Mouse (Mus musculus): ENCODE data around the gene Prrt1. TPM values are rescaled to one million over a fixed set of nuclear protein-coding genes. Genes with fewer than 3 reads are reported as not detected.

Prrt1 gene
- polyA plus RNA-seq, 1 experiment, result 8.0 TPM

DNA sequence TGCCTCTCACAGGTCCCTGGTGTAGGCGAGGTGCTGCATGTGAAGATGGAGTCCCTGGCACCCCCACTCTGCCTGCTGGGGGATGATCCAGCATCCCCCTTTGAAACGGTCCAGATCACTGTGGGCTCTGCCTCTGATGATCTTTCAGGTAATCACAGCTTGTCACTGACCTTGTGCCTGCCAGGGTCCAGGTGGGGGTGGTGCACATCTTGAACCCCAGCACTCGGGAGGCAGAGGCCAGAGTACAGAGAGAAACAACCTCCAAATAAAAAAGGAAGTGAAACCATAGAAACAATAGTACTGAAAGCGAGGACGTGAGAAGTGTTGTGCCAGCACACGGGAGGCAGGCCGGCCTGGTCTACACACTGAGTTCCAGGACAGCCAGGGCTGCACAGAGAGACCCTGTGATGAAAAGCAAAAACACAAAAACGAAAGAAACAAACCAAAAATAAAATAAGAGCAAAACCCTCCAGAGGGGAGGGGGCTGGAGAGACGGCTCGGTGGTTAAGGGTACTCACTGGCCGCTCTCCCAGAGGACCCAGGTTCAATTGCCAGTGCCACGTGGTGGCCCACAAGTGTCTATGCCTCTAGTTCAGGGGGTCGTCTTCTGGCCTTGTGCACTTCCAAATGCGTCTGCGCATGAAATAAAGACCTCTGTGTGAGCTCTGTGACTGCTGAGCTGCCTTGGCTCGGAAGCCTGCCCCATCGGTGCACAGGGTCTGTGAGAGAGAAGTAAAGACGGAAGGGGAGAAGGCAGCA, 20.0 kb downstream of the Prrt1 start:
- DNase-seq (ENCODE audit: low spot score), result no peak

DNA sequence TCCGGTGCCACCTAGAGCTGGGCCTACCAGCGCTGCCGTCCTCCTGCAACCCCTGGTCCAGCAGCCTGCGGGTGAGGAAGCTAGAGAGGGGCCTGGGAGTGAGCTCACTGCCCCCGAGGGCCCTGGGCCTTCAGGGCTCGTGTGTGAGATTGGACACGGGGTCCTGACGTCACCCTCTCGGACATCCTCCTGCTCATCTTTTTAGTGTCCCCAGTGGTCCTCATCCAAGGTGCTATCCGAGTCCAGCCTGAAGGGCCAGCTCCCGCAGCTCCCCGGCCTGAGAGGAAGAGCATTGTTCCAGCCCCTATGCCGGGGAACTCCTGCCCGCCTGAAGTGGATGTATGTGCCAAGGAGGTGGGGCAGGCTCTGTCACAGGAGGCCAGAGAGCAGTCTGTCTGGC, 21.4 kb downstream of the Prrt1 start:
- no peak for DNase-seq (ENCODE audit: low spot score)

DNA sequence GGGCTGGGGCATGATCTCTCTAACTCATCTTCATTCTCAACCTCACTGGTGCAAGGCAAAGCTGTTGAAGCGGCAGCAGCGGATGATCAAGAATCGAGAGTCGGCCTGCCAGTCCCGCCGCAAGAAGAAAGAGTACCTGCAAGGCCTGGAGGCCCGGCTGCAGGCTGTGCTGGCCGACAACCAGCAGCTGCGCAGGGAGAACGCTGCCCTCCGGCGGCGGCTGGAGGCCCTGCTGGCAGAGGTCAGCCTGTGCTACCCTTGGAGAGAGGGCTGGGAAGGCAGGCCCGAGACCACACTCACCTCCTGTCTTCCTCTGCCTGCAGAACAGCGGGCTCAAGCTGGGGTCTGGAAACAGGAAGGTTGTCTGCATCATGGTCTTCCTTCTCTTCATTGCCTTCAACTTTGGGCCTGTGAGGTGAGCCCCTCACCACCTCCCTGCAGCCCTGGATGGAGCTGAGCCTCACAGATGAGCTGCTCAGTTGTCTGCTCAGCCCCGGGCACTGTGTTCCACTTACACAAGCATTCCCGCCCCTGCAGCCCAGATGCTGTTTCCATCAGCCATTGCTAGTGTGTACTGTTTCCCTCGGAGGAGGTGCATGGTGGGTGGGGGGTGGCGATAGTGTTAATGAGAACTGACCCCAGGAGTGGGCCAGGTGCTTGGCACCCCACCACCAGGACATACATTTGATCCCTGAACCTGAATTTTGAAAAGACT, 22.3 kb downstream of the Prrt1 start:
- no peak for DNase-seq (ENCODE audit: low spot score)

DNA sequence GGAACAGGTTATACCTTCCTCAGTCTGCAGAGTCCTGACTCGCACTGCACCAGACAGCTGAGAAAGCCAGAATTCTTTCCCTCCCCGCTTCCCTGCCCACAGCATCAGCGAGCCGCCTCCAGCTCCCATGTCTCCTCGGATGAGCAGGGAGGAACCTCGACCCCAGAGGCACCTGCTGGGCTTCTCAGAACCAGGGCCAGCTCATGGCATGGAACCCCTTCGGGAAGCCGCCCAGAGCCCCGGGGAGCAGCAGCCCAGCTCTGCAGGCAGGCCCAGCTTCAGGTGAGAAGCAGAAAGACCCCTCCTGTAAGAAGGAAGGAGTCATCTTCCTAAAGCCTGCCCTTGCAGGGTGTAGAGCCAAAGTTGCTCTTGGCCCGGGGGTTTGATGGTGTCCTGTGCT, 23.2 kb downstream of the Prrt1 start:
- DNase-seq (ENCODE audit: low spot score), result no peak

DNA sequence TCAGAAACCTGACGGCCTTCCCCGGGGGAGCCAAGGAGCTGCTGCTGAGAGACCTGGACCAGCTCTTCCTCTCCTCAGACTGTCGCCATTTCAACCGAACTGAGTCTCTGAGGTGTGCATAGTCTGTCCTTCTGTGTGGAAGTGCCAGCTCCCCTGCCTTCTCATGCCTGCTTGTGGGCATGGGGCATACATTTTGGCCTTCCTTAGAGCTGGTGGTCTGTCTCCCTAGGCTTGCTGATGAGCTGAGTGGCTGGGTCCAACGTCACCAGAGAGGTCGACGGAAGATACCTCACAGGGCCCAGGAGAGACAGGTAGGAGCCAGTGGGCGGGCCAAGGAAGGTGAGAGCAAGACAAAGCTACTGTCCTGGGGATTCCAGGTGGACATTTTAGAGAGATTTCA, 23.7 kb downstream of the Prrt1 start:
- DNase-seq (ENCODE audit: low spot score), result no peak

DNA sequence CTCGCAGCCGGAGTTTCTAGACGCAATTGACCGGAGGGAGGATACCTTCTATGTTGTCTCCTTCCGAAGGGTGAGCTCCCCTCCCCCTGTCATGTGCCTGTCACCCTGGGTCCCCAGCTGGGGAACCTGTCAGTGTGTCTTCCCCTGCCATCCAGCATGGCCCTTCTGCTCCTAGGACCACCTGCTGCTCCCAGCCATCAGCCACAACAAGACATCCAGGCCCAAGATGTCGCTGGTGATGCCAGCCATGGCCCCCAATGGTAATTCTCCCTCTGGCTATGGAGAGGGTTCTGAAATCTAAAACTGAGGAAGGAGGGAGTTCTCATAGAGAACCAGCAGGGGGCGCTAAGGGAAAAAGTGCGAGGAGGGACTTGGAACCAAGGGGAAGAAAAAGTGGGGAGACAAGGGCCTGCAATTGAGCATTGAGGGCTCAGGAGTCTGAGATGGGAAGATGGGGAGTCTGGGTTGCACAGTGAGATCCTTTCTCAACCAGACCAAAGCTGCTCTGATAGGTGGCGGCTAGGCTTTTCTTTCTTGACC, 24.5 kb downstream of the Prrt1 start:
- no peak for DNase-seq (ENCODE audit: low spot score)

DNA sequence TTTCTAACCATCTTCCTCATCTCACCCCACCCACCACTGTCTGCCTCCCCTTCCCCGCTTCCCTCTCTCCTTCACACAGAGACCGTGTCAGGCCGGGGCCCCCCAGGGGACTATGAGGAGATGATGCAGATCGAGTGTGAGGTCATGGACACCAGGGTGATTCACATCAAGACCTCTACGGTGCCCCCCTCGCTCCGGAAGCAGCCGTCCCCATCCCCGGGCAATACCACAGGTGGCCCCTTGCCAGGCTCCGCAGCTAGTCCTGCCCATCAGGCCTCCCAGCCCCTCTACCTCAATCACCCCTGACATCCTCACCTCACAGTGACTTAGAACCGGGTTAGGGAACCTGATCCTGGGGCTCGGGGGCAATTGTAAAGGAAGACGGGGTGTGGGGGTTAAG, 25.1 kb downstream of the Prrt1 start:
- no peak for DNase-seq (ENCODE audit: low spot score)

DNA sequence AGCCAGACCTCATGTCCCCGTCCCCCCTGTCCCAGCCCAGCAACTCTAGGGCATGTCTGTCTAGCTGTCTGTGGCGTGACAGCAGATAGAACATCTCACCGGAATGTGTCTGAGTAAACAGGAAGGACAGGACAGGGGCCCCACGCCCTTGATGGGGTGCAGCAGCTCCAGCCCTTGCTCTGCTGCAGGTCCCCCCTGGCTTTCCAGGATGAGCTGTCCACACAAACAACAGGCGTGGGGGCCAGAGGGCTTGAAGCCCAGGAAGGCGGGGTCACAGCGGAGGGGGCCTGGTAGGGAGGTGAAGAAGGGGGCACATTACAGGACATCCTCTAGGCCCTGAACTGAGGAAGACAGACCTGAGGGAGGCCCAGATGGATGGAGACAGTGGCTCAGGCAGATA, 25.8 kb downstream of the Prrt1 start:
- no peak for DNase-seq (ENCODE audit: low spot score)

DNA sequence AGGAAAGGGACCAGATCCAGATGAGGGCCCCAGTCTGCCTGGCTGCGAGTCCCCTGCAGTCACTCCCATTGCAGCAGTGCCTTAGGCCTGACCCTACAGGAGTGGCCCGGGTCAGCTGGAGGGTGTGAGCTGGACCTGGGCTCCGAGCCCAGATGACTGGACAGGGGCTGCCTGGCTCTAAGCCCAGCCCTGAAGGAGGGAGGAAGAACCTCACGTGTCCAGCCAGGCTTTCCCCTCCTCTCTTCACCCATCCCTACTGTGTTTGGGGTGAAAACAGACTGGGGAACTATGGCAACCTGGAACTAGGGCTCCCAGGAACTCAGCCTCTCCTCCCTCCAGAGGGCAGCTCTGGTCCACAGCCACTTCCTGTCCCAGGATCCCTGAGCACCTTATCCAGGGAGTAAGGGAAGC, 26.3 kb downstream of the Prrt1 start:
- DNase-seq (ENCODE audit: low spot score), result no peak

DNA sequence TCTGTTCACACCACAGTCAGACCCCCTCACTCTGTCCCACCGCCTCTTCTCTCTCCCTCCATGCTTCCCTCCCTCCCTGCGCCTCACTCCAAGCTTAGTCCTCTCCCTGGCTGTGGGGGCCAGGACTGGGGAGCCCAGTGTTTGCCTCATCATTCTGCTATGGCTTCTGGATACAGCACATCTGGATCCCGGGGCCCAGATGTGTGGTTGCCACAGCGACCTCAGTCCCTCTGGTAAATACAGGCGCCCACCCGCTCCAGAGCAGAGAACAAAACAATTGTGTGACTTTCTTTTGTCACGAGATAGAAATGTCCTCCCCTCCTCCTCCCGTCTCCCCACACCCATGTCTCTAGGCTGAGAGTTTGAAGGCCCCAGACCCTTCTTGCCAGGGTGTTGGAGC, 27.3 kb downstream of the Prrt1 start:
- DNase-seq (ENCODE audit: low spot score), result no peak

DNA sequence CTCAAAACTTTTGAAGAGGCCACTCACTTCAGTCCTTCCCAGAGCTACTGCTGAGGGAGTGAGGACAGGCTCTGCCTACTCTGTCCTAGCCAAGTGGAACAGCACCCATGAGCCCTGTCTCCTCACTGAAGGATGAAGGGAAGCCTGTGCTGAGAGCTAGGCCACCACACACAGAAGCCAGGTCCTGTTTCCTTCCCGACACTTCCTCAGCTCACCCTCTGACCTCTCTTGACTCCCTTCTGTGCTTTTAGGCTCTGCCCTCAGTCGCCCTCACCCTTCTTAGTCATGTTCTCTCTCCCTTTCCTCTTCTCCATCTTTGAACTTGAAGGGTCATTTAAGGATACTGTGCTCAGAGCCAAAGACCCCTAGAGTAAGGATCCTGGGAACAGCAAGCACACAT, 27.9 kb downstream of the Prrt1 start:
- no peak for DNase-seq (ENCODE audit: low spot score)

DNA sequence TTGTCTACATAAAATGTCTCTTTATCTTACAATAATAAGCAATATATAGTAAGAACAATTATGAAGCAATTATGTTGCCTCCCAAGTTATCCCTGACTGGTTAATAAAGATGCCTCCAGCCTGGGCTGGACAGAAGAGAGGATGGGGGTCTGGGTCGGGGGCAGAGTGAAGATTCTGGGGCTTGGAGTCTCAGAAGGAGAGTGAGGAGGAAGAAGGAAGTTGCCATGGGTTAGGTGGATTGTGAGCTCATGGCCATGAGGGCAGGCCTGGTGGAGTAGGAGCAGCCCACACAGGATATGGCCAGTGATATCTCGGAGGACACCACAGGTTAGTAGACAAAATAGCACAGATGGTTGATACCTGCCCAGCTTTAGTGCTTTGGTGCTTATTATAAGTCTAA, 28.8 kb downstream of the Prrt1 start:
- DNase-seq (ENCODE audit: low spot score), result no peak

DNA sequence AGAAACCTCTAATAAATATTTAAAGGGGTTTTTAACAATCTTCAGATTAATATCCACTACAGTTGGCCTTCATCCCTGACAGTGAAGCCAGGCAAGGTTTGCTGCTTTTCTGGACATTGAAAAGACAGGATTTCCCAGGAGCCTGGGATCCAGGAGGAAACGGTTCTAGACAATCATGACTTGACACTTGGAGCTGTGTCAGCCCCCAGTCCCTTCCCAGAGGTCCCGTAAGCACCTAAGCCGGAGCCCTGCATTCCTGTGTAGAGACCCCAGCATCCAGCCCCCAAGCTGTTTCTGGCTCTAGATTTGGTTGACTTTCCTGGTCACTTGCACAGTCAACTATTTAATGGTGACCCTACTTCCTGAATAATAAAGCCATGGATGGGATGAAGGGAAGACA, 29.3 kb downstream of the Prrt1 start:
- DNase-seq (ENCODE audit: low spot score), result no peak

DNA sequence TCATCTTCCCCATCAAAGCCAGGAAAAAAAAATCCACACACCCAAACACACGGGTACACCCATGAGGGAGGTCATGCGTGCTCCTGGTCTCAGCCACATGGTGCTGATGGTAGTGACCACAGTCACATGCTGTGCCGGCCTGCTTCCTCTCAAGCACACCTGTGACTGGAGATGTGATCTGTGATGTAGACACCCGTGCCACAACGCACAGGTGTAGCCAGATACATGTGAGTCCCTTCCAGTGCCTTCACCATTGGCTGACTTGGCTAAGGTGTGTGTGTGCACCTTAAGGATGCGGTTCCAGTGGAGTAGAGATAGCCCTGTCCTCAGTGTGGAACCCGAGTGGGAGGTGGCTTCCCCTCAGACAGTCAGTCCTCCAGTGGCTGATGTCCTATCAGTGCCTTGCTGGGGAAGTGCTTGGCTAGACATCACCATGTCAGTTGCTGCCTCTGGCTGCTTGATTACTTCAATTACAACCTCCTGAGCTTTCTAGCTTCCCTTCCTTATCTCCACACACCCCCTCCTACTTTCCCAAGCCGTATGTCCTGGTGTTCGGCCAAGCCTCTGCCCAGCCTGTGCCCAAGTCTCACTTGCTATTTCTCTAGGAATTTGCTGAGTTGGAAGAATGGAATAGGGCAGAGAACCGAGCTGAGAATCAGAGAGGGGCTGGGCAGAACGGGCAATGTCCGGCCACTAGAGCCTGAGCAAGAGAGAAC, 30.0 kb downstream of the Prrt1 start:
- DNase-seq (ENCODE audit: low spot score), result no peak

DNA sequence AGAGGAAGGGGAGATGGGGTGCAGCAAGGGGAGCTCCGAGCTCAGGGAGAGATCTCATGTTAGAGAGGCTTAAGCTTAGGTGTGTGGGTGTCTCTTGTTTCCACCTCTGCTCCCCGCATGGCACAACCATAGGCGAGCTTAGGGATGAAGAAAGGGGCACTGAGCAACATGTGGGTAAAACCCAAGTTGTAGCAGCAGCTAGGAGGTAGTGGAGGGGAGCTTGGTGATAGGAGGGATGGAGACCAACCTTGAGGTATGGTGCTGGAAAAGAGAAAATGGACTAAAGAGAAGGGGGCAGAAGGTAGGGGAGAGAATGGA, 30.5 kb downstream of the Prrt1 start:
- no peak for DNase-seq (ENCODE audit: low spot score)

DNA sequence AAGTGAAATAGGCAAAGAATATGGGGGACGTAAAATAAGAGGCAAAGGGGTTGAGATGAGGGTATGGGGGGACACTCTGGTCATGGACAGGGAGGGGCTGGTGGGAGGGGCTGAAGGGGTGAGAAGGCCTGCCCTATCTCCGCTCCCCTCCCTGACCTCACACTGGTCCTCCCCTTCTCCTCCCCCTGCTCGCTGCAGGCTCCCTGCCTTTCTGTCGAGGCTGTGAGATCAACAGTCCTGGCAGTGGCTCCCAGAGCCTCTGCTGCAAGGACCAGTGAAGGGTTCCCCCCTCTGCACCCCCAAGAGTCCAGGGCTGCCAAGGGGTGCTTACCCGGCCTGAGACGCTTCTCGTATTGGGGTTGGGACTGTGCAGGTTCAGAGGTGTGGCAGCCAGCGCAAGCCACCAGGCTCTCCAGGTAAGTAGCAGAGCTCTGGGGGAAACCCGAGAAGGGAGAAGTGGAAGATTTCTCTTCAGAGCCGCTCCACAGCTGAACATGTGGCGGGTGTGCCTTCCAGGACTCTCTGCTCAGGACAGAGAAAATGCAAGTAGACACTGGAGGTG, 31.0 kb downstream of the Prrt1 start:
- DNase-seq (ENCODE audit: low spot score), result no peak

DNA sequence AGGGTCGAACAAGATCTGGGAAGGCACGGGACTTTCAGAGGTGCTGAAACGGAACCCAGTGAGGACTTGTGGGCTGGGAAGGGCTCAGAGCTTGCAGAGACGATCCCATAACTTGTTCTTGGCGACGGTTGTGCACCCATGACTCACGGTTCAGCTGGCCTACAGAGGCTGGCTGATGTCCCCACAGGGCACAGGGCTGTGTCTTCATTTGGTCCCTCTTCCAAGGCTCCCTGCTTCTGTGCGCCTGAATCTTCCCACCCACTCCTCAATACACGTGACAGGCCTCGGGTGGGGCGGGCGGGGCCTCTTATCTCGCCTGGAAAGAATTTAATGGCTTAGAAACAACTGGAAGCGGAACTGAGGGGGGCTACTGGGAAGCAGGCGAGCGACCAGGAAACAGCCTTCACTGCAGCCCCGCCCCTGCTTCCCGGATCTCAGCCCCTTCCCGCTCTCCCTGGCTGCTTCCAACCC, 31.8 kb downstream of the Prrt1 start:
- DNase-seq (ENCODE audit: low spot score), result no peak

DNA sequence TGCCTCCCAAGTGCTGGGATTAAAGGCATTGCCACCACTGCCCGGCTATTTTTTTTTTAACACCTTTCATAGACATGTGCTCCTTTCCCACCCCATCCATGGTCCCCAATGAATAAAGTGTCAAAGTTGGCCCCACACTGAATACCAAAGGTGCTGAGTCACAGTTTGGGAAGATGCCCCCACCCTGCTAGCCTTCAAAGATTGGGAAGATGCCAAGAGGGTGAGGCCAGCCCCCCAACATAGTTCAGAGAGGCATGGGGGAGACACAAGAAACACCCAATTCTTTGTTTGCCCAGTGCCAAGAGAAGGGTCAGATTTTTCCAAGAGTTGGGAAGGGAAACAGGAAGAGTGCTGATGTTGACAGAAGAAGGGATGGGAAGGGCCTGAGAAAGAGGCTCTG, 33.1 kb downstream of the Prrt1 start:
- no peak for DNase-seq (ENCODE audit: low spot score)

DNA sequence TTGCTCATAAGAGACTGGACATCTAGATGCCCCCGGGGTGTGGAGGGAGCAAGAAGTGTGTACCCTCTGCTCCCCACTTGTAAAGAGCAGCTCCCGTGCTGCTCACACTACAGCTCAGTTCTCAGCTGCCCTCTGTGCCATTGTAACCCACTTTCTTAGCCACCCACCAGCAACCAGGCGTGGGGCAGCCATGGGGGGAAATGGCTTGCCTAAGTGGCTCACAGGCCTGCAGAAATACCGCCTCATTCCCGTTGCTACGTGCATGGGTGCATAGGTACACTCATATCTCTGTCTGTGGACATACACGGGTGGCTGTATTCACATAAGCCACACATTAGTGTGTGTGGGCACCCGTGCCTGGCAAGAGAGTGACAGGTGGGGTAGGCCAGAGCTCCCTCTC, 33.6 kb downstream of the Prrt1 start:
- DNase-seq (ENCODE audit: low spot score), result no peak

DNA sequence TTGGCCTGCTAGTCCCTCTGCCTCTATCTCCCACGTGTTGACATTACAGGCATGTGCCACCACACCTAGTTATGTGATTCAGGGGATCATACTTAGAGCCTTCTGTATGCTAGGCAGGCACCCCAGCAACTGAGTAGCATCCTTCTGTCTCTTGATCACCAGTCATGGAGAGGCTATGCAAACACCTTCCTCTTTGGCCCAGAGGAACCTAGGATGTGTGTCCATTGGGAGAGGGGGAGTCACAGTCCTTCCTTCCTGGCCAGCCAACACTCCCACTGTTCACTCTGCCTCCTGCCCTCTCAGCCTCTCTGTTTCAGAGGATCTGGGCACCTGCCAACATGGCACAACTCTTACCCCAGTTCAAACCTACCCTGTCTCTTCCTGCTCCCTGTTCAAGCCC, 34.2 kb downstream of the Prrt1 start:
- no peak for DNase-seq (ENCODE audit: low spot score)

DNA sequence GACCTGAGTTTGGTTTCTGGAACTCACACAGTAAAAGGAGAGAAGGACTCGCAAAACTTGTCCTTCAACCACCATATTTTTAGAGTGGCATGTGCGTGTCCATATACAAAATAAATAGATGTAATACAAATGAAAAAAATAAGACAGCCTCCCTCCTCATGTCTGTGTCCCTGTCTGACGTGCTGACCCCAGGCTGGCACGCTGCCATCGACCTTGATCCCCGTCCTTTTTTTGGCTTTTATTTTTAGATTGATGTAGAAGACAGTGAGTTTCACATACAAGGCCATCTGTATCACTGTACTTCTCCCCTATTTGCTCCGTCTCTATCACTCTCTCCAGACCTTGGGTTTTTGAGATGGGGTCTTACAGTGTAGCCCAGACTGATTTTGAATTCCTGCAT, 35.1 kb downstream of the Prrt1 start:
- no peak for DNase-seq (ENCODE audit: low spot score)

DNA sequence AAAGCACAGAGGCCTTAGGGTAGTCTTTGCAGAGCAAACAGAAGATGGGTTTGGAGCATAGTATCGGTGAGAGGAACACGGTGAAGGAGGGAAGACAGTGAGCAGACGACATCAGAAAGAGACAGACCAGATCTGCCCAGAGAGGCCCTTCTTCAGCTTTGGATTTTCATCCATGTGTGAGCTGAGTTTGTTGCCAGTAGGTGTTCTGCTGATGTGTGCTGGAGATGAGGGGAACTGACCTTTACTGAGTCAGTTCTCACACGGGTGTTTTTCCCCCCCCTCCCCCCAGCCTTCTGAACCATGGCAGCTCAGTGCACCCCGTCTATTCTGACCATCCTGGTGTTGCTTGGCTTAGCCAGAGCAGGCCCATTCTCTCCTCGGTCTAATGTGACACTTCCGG, 40.9 kb downstream of the Prrt1 start, which contains the start of gene Tnxb:
Tnxb (plus strand) TSS at position 301 of the 400 bp plus-strand sequence.
- no peak for DNase-seq (ENCODE audit: low spot score)
